Mouse (Mus musculus) spleen, adult 2 months (tissue): Measurements from ENCODE around the gene Fat3. TPM values are rescaled to one million over a fixed set of nuclear protein-coding genes. Genes with fewer than 3 reads are reported as not detected.

ENCODE experiments used
- DNase-seq, 2 experiments: peaks; one replicate each; pipeline versions ENCODE4 v3.0.0 to v3.0.0-alpha.2; 2012 to 2021; ENCODE audit warnings: low spot score in 2 of 2, low read depth in 1 of 2
- H3K27ac ChIP-seq: fragments of 200-500 bp; 2 replicates; pipeline ENCODE4 v1.5.1; 2012; ENCODE audit warnings: low read length, inconsistent platforms; ENCODE audit not compliant: insufficient read depth
- H3K27me3 ChIP-seq: fragments of 200-500 bp; 2 replicates; pipeline ENCODE4 v1.6.1; 2012; ENCODE audit warnings: mild to moderate bottlenecking, moderate library complexity, low read length, inconsistent platforms; ENCODE audit not compliant: control insufficient read depth, insufficient read depth
- H3K36me3 ChIP-seq: fragments of 200-500 bp; 2 replicates; pipeline ENCODE4 v1.6.1; 2012; ENCODE audit warnings: mild to moderate bottlenecking, low read length, inconsistent platforms; ENCODE audit not compliant: control insufficient read depth, insufficient read depth
- H3K4me1 ChIP-seq: fragments of 200-500 bp; 2 replicates; pipeline ENCODE4 v1.6.1; 2011; ENCODE audit warnings: inconsistent platforms; ENCODE audit not compliant: control insufficient read depth, insufficient read depth, insufficient read length
- H3K4me3 ChIP-seq: fragments of 200-500 bp; 2 replicates; pipeline ENCODE4 v1.5.1; 2011; ENCODE audit warnings: mild to moderate bottlenecking, inconsistent platforms; ENCODE audit not compliant: insufficient read depth, insufficient read length; ENCODE audit errors: extremely low read depth
- CTCF ChIP-seq: fragments of 200-500 bp; IDR thresholded peaks from 2 replicates; pipeline ENCODE4 v1.5.1; 2011; ENCODE audit warnings: mild to moderate bottlenecking, inconsistent platforms; ENCODE audit not compliant: insufficient read depth, insufficient read length, insufficient replicate concordance; ENCODE audit errors: extremely low read depth
- POLR2A ChIP-seq: fragments of 200-500 bp; IDR thresholded peaks from 2 replicates; pipeline ENCODE4 v1.6.1; 2011; ENCODE audit warnings: low read depth, low read length, inconsistent platforms
- WGBS: fragments of 180-500 bp; shearing (Covaris S2); methylation state at CpG from one replicate; pipeline ENCODE4 v1.1.7; 2018; 5-methylcytosine and 5-hydroxymethylcytosine counted together
- polyA plus RNA-seq: library from polyadenylated mRNA; depleted of rRNA; stranded (reverse); fragments of >200 nt; gene quantifications from 2 replicates; pipeline ENCODE4 v1.2.3, GENCODE M21; 2012

Fat3 gene
- polyA plus RNA-seq, 1 experiment = 0.20 TPM

- no peak overlapping the region for H3K27ac ChIP-seq
- TF ChIP-seq POLR2A = no peak
- no peak for TF ChIP-seq CTCF
- no peak for DNase-seq
Measured at GRCm38 (mm10) chr9:16113936-16114642, 387.0 kb downstream of the Fat3 start.

GRCm38 (mm10) chr9:16107900-16108299 is 393.2 kb downstream of the Fat3 start:
- H3K27ac ChIP-seq = no peak overlapping the region
- H3K4me3 ChIP-seq = no peak overlapping the region
- no peaks in the 10 kb centered on the region for H3K27me3 ChIP-seq
- TF ChIP-seq CTCF = no peak
- no peak for TF ChIP-seq POLR2A
- 73% methylated on average over 5 of the region's 5 CpGs for WGBS
- no peaks in the 10 kb centered on the region for H3K4me1 ChIP-seq
- DNase-seq = no peak
- H3K36me3 ChIP-seq = no peaks in the 10 kb centered on the region

More at GRCm38 (mm10) chr9:16113936-16114642, 387.0 kb downstream of the Fat3 start:
- Histone ChIP-seq H3K36me3 (no peaks in the 10 kb centered on the region), H3K4me1 (no peaks in the 10 kb centered on the region), H3K27me3 (no peaks in the 10 kb centered on the region), H3K4me3 (no peak overlapping the region)
- WGBS = 47% methylated on average over 4 of the region's 4 CpGs

- no peaks in the 10 kb centered on the region for H3K36me3 ChIP-seq
- 75% methylated on average over 5 of the region's 5 CpGs for WGBS
- H3K4me3 ChIP-seq = no peak overlapping the region
- no peak for TF ChIP-seq POLR2A
- TF ChIP-seq CTCF = no peak
- H3K27ac ChIP-seq = no peak overlapping the region
- peaks cover 1% of the 10 kb centered on the region; the same call in 1 of the 2 replicates for H3K27me3 ChIP-seq
- no peaks in the 10 kb centered on the region for H3K4me1 ChIP-seq
- DNase-seq = no peak
Measured at GRCm38 (mm10) chr9:16107386-16107785, 393.7 kb downstream of the Fat3 start.

- H3K27me3 ChIP-seq = peaks cover 1% of the 10 kb centered on the region; the same call in 1 of the 2 replicates
- WGBS = 89% methylated on average over 2 of the region's 2 CpGs
- H3K4me1 ChIP-seq = no peaks in the 10 kb centered on the region
- H3K4me3 ChIP-seq = no peak overlapping the region
- TF ChIP-seq CTCF (no peak), POLR2A (no peak)
- no peak for DNase-seq
- H3K36me3 ChIP-seq = no peaks in the 10 kb centered on the region
- H3K27ac ChIP-seq = no peak overlapping the region
Measured at GRCm38 (mm10) chr9:16098553-16098952, 402.5 kb downstream of the Fat3 start.

- Histone ChIP-seq H3K27me3 (no peaks in the 10 kb centered on the region), H3K36me3 (no peaks in the 10 kb centered on the region), H3K27ac (no peak overlapping the region), H3K4me3 (no peak overlapping the region), H3K4me1 (no peaks in the 10 kb centered on the region)
- WGBS = 81% methylated on average over 8 of the region's 8 CpGs
- DNase-seq = no peak
- TF ChIP-seq POLR2A = no peak
- TF ChIP-seq CTCF = no peak
Measured at GRCm38 (mm10) chr9:16093047-16093668, 407.9 kb downstream of the Fat3 start.

GRCm38 (mm10) chr9:16092051-16092967 is 408.8 kb downstream of the Fat3 start:
- TF ChIP-seq POLR2A (no peak), CTCF (no peak)
- H3K4me1 ChIP-seq = no peaks in the 10 kb centered on the region
- H3K4me3 ChIP-seq = no peak overlapping the region
- DNase-seq = no peak
- H3K27ac ChIP-seq = no peak overlapping the region
- H3K36me3 ChIP-seq = no peaks in the 10 kb centered on the region
- no peaks in the 10 kb centered on the region for H3K27me3 ChIP-seq
- 70% methylated on average over 5 of the region's 5 CpGs for WGBS
